Mouse (Mus musculus): ENCODE measurements around the gene Cavin1. TPM values are rescaled to one million over a fixed set of nuclear protein-coding genes. Genes with fewer than 3 reads are reported as not detected.
"Not testable (repeated sequence)": the region's sequence is repeated elsewhere in the genome, so short reads cannot be mapped to it uniquely, and the experiment has no call there.

Cavin1 gene
- polyA plus RNA-seq, 1 experiment from 2014 or later: 143 TPM

- H3K4me1 ChIP-seq (replicated peaks; ENCODE audit: insufficient read depth, low read length): no peaks in the 10 kb centered on the region; the same call in 1 of the 2 replicates
- H3K9ac ChIP-seq (ENCODE audit: low read depth, low read length): no peak overlapping the region
- no peak for TF ChIP-seq CTCF (IDR thresholded peaks at IDR 0.05; ENCODE audit: low read depth)
- H3K4me2 ChIP-seq (ENCODE audit: low read length): no peak overlapping the region
- DNase-seq (ENCODE audit: low spot score) (peak; percentile 73), ATAC-seq (replicated peaks; ENCODE audit: low FRiP score, low read depth) (0 out of 2 replicates have a peak, but pooled peaks have one; percentile 54)
- no peaks in the 10 kb centered on the region for H3K36me3 ChIP-seq (ENCODE audit: insufficient read depth, low read length)
- 0 out of 2 replicates have a peak overlapping the region, but pooled peaks have one; percentile 19 for H3K27ac ChIP-seq
- H3K4me3 ChIP-seq (replicated peaks; ENCODE audit: low read depth, low read length): no peak overlapping the region
- no peaks in the 10 kb centered on the region for H3K27me3 ChIP-seq (ENCODE audit: insufficient read depth, low read length)
- H3K9me3 ChIP-seq (replicated peaks; ENCODE audit: low read length): no peaks in the 10 kb centered on the region
- WGBS: 29% methylated on average over 3 of the region's 3 CpGs
Measured at GRCm38 (mm10) chr11:101003025-101003685, 32.5 kb upstream of the Cavin1 start.

- WGBS: 80% methylated on average over 3 of the region's 6 CpGs
- not testable (repeated sequence) for H3K36me3 ChIP-seq (ENCODE audit: insufficient read depth, low read length); H3K9me3 ChIP-seq (replicated peaks; ENCODE audit: low read length); ATAC-seq (replicated peaks; ENCODE audit: low FRiP score, low read depth); H3K4me3 ChIP-seq (replicated peaks; ENCODE audit: low read depth, low read length); H3K27ac ChIP-seq; H3K4me1 ChIP-seq (replicated peaks; ENCODE audit: insufficient read depth, low read length); H3K4me2 ChIP-seq (ENCODE audit: low read length); H3K9ac ChIP-seq (ENCODE audit: low read depth, low read length); H3K27me3 ChIP-seq (ENCODE audit: insufficient read depth, low read length); DNase-seq (ENCODE audit: low spot score)
Measured at GRCm38 (mm10) chr11:101001875-101002552, 31.3 kb upstream of the Cavin1 start.

- Histone ChIP-seq H3K4me2 (ENCODE audit: low read length) (no peak overlapping the region), H3K27me3 (ENCODE audit: insufficient read depth, low read length) (no peaks in the 10 kb centered on the region), H3K4me3 (replicated peaks; ENCODE audit: low read depth, low read length) (no peak overlapping the region), H3K4me1 (replicated peaks; ENCODE audit: insufficient read depth, low read length) (no peaks in the 10 kb centered on the region), H3K9me3 (replicated peaks; ENCODE audit: low read length) (no peaks in the 10 kb centered on the region), H3K9ac (ENCODE audit: low read depth, low read length) (no peak overlapping the region), H3K27ac (no peak overlapping the region), H3K36me3 (ENCODE audit: insufficient read depth, low read length) (no peaks in the 10 kb centered on the region)
- no peak for DNase-seq (ENCODE audit: low spot score)
- no peak for ATAC-seq (replicated peaks; ENCODE audit: low FRiP score, low read depth)
- no peak for TF ChIP-seq CTCF (IDR thresholded peaks at IDR 0.05; ENCODE audit: low read depth)
- 63% methylated on average over 3 of the region's 3 CpGs for whole genome bisulfite sequencing
Measured at GRCm38 (mm10) chr11:100999254-100999653, 28.6 kb upstream of the Cavin1 start.

- Histone ChIP-seq H3K27me3 (ENCODE audit: insufficient read depth, low read length) (no peaks in the 10 kb centered on the region), H3K9me3 (replicated peaks; ENCODE audit: low read length) (no peaks in the 10 kb centered on the region), H3K36me3 (ENCODE audit: insufficient read depth, low read length) (no peaks in the 10 kb centered on the region), H3K4me1 (replicated peaks; ENCODE audit: insufficient read depth, low read length) (no peaks in the 10 kb centered on the region), H3K27ac (no peak overlapping the region), H3K9ac (ENCODE audit: low read depth, low read length) (no peak overlapping the region), H3K4me3 (replicated peaks; ENCODE audit: low read depth, low read length) (no peak overlapping the region), H3K4me2 (ENCODE audit: low read length) (no peak overlapping the region)
- ATAC-seq (replicated peaks; ENCODE audit: low FRiP score, low read depth): no peak
- DNase-seq (ENCODE audit: low spot score): no peak
- no peak for TF ChIP-seq CTCF (IDR thresholded peaks at IDR 0.05; ENCODE audit: low read depth)
- WGBS: 97% methylated on average over 2 of the region's 2 CpGs
Measured at GRCm38 (mm10) chr11:100998836-100999235, 28.1 kb upstream of the Cavin1 start.

- Histone ChIP-seq H3K36me3 (ENCODE audit: insufficient read depth, low read length) (no peaks in the 10 kb centered on the region), H3K4me1 (replicated peaks; ENCODE audit: insufficient read depth, low read length) (no peaks in the 10 kb centered on the region), H3K9me3 (replicated peaks; ENCODE audit: low read length) (no peaks in the 10 kb centered on the region), H3K27ac (no peak overlapping the region), H3K4me3 (replicated peaks; ENCODE audit: low read depth, low read length) (no peak overlapping the region), H3K4me2 (ENCODE audit: low read length) (no peak overlapping the region), H3K27me3 (ENCODE audit: insufficient read depth, low read length) (no peaks in the 10 kb centered on the region), H3K9ac (ENCODE audit: low read depth, low read length) (no peak overlapping the region)
- ATAC-seq (replicated peaks; ENCODE audit: low FRiP score, low read depth): no peak
- no peak for TF ChIP-seq CTCF (IDR thresholded peaks at IDR 0.05; ENCODE audit: low read depth)
- WGBS: 78% methylated on average over 4 of the region's 4 CpGs
- DNase-seq (ENCODE audit: low spot score): no peak
Measured at GRCm38 (mm10) chr11:100996501-100996900, 25.8 kb upstream of the Cavin1 start.

GRCm38 (mm10) chr11:100994655-100995054 is 24.0 kb upstream of the Cavin1 start:
- Histone ChIP-seq H3K27ac (no peak overlapping the region), H3K36me3 (ENCODE audit: insufficient read depth, low read length) (no peaks in the 10 kb centered on the region), H3K4me2 (ENCODE audit: low read length) (no peak overlapping the region), H3K9ac (ENCODE audit: low read depth, low read length) (no peak overlapping the region), H3K27me3 (ENCODE audit: insufficient read depth, low read length) (no peaks in the 10 kb centered on the region), H3K4me1 (replicated peaks; ENCODE audit: insufficient read depth, low read length) (no peaks in the 10 kb centered on the region), H3K9me3 (replicated peaks; ENCODE audit: low read length) (no peaks in the 10 kb centered on the region), H3K4me3 (replicated peaks; ENCODE audit: low read depth, low read length) (no peak overlapping the region)
- no peak for ATAC-seq (replicated peaks; ENCODE audit: low FRiP score, low read depth)
- no peak for TF ChIP-seq CTCF (IDR thresholded peaks at IDR 0.05; ENCODE audit: low read depth)
- 78% methylated on average over 5 of the region's 5 CpGs for WGBS
- no peak for DNase-seq (ENCODE audit: low spot score)
